Mouse (Mus musculus) common myeloid progenitor, adult 5-6 weeks (primary cell): ENCODE measurements around the gene Fance. TPM values are rescaled to one million over a fixed set of nuclear protein-coding genes. Genes with fewer than 3 reads are reported as not detected.
"Not testable (repeated sequence)": the region's sequence is repeated elsewhere in the genome, so short reads cannot be mapped to it uniquely, and the experiment has no call there.

Source experiments
- ATAC-seq: replicated peaks from 2 replicates; pipeline ENCODE4 v1.8.0; 2016; ENCODE audit warnings: low read depth, mild to moderate bottlenecking, moderate TSS enrichment, inconsistent platforms; ENCODE audit not compliant: poor library complexity, severe bottlenecking
- total RNA-seq: library from RNA; stranded (forward); fragments of 200-1000, 187-1606 nt; gene quantifications from 2 replicates; pipeline ENCODE4 v1.2.3, GENCODE M21; 2017

The Fance gene
- total RNA-seq, 1 experiment from 2014 or later: 36.0 TPM

DNA sequence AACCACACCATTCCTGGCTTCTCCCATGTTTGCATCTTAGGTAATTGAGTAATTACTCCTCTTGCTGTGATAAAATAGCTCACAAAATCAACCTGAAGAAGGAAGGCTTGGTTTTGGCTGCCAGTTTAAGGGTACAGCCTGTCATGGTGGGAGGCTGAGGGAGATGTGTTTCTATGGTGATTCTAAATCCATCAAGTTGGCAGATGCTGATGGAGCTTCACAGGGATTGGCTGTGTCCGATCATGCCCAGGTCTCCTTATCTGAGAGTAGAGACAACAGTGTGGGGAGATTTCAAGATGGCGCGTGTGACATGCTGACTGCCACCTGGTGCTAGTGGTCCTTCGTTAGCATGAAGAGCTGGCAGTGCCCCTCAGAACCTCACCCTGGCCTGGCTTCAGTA lies 8.4 kb downstream of the Fance start:
- no peak for ATAC-seq

DNA sequence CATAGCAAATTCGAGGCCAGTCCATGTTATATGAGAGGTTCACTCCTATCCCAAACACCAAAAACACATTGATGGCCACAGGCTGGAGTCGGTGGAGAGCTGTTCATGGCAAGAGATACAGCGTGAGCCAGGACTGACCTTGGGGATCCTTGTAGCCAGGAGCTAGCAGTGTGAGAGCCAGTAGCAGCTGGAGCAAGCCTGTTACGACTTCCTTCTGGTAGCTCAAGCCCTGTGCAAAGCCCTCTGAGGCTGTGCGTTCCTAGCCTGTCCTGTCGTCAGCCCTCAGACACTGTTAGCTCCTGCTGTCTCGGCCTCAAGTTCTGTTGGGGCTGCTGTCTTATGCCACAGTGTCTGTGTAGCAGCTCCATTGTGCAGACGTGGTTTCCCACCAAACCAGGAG lies 10.5 kb downstream of the Fance start:
- no peak for ATAC-seq

DNA sequence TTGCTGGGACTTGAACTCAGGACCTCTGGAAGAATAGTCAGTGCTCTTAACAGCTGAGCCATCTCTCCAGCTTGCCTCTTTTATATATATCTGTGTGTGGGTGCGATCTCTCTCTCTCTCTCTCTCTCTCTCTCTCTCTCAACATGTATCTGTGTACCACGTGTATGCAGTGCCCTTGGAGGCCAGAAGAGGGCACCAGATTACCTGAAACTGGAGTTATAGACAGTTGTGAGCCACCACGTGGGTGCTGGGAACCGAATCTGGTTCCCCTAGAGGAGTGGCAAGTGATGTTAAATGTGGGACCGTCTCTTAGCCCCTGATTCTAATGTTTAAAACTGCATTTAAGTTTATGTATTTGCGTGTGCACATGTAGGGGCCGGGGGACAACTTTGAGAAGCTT lies 11.1 kb downstream of the Fance start:
- not testable (repeated sequence) for ATAC-seq

DNA sequence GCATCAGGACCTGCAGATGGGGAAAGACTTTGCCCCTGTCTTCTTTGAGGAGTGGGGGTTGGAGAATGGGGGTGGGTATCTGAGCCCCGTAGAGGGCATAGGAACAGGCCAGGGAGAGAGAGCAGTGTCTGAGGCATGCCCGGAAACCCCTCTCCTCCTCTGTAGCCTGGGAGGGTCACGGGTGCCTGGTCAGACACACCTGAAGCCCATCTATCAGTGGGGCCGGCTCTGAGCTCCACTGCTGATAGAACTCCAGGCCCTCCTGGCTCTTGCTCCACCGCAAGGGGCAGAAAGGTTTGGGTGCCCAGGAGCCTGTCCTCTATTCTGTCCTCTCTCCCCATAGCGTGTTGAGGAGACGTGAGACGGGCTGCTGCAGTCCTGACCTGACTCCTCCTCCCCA lies 12.4 kb downstream of the Fance start:
- no peak for ATAC-seq

DNA sequence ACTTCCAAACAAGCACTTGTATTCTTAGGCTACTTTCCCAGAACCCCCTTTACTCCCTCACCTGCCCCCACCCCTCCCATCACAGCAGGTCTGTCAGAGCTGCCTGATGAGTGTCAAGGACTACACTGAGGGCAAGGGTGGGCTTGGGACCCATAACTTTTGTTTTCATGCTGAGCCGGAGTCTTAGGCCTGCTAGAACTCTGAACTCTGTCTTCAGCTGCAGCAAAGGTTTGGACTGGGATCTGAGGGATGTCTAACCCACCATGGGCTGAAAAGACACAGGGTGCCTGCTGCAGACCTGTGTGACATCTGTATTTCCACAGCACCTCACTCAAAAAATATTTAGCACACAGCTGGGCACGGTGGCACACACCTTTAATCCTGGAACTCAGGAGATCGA lies 13.6 kb downstream of the Fance start:
- no peak for ATAC-seq

DNA sequence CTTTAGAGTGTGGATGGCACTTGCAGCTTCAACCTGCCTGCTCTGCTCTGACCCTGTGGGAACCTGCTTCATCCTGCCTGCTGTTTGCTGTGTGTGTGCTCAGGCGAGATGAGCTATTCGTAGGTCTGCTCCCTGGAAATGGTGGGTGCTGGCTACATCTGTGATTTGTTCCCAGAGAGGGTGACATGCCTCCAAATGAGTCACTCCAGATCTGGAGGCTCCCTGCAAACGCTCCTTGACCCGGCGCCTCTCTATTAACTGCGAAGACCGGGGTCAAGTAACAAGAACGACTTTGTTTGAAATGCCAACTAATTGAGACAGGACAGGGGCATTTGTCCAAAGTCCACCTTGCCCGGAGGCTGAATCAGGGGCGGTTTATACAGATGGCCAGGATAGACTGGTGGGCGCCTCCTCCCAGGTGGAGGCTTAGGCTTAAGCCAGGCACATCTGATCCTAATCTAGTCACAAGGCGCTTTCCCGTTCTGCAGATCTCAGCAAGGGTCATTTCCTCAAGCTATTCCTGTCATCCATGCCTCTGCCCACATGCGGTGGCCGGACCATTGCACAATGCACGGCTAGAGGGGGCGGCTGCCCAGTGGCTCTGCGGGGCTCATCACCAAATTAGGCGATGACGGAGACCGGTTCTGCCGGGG lies 14.5 kb downstream of the Fance start:
- ATAC-seq: peak; percentile 30

DNA sequence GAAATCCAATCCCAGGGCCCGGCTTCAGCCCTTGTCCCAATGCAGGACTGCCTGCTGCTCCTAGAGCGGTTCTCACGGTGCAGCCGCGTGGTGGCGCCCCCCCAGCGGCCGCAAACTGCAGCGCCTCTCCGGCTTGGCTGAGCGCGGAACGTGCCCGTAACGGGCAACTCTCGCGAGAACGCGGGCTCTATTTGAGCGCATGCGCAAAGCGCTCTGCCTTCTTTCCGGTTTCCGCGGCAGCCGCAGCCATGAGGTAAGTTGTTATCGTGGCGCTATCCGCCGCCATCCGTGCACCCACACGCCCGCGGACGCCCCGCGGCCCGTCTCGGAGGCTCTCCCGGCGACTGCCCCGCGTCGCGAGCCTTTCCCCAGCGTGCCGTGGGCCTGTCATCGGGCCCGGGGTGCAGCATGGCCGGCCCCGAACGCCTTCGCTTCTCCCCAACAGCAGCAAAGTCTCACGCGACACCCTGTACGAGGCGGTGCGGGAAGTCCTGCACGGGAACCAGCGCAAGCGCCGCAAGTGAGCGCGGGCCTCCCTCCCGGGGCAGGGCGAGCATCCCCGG lies 15.1 kb downstream of the Fance start, which contains the start of gene Rpl10a:
Rpl10a (plus strand) TSS at position 106 of the 563 bp plus-strand sequence.
- ATAC-seq: peak; percentile 85

DNA sequence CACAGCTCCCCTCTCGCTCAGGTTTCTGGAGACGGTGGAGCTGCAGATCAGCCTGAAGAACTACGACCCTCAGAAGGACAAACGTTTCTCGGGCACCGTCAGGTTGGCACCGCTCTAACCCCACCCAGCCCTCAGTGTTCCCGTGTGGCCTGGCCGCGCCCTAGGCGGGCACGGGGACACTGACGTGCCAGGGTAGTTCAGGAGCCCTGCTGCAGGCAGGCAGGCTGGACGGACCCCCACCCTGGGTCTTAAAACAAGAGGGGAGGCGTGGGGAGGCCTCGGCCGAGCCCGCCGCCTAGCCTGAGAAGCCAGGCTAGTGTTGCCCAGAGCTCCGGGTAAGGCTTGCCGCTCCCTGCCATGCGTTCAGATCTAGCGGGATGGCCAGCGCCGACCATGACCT lies 15.6 kb downstream of the Fance start:
- ATAC-seq: no peak

DNA sequence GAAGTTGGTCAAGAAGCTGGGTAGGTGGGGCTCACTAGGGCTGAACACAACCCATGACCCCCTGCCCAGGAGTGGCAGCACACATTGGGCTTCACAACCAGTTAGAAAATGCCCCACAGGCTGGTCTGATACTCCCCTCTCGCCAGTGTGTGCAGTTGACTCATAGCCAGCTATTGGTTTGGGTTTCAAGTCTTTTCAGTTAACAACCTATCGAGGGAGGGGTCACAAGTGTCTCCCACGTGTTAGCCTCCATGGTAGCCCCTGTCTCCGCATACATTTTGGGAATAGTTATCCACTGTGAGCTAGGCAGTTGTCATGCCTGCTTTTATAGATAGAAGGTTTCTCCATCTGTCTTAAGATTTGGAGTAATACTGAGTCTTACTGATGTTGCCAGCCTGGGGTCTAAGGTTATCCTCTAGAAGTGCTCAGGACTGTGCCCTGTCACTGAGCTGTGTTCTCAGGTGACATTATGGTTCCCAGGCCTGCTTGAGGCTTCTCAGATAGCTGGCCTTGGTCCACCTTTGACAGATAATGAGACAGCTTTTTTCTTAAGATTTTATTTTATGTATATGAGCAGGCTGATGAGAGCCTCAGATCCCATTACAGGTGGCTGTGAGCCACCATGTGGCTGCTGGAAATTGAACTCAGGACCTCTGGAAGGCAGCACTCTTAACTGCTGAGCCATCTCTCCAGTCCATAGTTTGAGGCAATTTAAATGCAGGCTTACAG lies 16.3 kb downstream of the Fance start:
- no peak for ATAC-seq

DNA sequence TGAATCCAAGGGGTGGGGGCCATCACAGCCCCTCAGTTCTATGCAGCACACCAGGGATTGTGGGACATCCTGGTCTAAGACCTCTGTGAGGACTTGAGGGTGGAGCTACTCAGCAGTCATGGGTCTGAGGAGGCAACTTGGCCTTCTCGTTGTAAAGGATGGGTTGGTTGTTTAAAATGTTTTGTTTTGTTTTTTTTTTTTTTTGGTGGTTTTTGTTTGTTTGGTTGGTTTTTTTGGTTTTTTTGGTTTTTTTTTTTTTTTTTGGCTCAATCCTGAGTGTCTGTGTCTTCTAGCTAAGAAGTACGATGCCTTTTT lies 16.9 kb downstream of the Fance start:
- ATAC-seq: no peak

DNA sequence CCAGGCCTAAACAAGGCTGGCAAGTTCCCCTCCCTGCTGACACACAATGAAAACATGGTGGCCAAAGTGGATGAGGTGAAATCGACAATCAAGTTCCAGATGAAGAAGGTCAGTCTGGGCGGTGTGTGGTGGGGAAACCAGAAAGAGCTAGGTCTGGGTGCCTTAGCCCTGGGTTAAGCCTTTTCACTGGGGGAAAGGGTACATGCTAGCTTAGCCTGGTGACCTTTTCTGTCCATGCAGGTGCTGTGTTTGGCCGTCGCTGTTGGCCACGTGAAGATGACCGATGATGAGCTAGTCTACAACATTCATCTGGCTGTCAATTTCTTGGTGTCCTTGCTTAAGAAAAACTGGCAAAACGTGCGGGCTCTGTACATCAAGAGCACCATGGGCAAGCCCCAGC lies 17.3 kb downstream of the Fance start:
- not testable (repeated sequence) for ATAC-seq

DNA sequence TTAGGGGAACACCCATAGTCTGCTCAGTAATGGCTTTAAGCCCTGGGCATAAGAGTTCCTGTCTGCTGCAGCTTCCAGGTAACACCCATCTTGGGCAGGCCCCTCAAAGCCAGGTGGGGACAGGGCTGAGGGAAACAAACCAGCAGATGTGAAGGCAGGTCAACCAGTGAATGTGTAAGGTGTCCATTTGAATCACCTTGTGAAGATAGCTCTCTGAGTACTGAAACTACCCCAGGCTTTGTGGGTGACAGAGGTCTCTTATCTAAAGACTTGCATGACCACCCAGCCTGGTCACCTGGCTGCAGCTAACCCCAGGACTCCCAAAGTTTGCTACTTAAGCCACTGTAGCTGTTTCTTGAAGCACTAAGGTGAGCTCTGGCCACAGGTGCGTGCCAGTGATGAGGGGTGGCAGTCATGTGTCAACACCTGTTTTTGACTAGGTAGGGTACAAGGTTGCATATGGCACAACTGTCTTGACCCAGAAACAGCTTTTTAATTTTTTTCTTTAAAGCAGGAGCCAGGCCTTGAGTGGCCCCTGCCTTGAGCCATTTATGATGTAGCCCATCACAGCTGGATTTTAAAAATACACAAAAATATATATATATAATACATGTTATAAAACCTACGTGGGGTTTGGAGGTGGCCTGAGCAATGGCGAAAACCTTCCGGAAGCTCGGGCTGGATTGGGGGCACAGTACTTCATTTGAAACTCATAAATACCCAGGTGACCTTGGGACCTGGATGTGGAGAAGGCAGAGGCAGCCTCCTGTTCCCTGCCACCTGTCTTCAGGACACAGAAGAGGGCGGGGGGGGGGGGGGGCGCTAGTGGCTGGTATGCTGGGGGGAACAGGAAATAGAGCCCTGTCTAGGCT lies 18.2 kb downstream of the Fance start:
- ATAC-seq: no peak

DNA sequence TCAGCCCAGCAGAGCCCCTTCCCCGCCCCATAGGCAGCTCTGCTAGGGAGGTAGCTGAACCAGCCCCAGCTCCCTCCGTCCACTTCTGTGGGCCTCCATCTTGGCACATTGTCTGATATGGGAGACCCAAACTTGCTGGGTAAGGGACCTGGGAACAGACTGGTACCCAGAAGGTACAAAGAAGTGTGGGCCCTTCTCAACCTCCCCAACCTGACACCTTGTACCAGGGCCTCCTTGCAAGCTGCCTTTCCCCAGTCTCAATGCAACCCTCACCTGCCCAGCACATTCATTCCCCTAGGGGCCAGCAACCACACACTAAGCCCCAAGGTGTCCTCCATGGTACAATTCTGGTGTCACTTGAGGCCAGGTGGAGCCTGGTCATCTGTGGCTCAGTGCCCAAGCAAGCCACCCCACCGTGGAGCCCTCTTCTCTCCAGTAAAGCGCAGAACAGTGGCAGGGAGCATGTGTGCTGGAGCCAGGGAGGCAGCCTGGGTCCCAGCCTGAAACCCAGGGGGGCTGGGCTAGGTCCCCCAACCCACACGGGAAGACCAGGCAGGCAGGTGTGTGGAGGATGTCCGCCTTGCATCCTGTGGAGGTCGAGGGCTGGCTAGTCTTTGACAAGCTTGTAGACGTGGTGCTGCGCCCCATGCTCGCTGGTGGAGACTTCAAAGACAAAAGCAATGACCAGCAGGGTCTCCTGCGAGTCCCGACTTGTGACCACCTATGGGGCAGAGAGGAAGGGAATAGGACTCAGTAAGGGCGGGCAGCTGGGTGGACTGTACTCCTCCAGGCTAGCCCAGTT lies 19.0 kb downstream of the Fance start:
- no peak for ATAC-seq

DNA sequence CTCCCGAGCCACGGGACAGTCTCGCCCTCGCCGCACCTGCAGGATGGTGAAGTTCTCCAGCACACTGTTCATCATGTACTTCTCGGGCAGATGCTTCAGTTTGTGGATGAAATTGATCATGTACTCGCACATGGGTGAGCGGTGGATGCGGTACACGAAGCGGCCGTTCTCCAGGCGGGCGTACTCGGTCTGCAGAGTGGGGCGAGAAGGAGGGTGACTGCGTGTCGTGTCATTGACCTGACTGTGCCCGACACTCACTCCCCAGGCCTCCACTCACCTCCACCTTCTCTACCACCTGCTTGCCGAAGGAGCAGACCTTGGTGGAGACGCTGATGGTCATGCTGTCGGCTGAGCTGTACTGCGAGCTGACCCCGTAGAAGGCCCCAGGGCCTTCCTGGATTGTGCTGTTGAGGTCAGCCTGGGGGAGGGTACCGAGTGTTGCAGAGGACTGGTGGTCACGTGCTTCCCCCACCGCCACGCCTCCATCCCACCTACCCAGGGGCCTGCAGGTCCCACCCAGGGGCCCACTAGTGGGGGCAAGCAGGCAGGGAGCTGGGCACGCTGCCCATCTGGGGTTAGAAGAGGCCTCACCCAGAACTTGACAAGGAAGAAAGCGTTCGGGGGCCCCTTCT lies 19.7 kb downstream of the Fance start:
- ATAC-seq: 0 out of 2 replicates have a peak, but pooled peaks have one; percentile 9

DNA sequence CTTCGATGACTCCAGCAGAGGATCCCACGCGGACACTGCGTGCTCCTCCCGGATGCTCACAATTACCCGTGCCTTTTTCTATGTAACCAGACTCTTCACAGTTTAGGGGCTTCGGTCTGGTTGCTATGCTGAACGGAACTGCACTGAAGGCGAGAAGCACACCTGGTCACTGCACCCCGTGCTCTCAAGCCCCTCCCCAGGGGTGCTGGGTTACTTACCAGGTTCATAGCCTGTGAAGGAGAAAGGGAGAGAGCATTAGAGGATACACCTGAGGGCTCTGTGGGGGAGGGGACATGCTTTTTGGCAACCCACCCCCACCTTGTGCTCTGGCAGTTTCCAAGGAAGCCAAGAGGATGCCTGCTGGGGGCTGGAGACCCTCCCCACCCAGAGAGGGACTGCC lies 21.9 kb downstream of the Fance start:
- ATAC-seq: no peak

DNA sequence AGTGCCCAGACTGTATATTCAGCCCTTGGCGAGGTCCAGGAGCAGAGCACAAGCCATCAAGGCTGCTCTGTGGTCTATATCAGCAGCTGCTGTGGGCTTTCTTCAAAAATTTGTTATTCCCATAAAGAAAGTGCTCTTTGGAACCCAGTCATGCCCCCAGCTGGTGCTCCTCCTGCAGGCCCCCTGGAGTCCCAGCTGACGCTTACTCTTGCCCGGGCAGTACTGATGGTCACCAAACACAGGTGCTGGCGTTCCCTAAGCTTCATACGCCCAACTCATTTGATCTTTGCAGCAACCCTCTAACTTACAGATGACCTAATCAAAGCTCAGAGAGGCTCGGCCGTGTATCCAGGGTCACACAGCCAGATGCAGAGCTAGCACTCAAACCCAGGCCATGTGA lies 24.2 kb downstream of the Fance start:
- no peak for ATAC-seq

DNA sequence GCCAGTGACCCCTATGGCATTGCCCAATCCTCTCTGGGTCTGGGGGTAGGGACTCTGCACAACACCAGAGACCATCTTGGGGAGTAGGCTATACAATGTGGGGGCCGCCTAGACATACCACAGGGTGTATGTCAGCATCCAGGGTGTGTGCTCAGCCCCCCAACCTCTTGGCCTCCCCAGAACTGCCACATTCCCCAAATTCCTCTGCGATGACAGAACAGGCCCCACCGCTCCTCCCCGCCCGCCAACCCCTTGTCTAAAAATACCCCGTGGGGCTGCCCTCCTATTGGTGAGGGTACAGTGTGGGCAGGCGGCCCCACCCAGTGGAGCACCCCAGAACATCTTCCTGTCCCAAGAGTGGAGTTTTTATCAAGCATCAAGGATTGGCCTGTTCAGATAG lies 27.3 kb downstream of the Fance start:
- no peak for ATAC-seq

DNA sequence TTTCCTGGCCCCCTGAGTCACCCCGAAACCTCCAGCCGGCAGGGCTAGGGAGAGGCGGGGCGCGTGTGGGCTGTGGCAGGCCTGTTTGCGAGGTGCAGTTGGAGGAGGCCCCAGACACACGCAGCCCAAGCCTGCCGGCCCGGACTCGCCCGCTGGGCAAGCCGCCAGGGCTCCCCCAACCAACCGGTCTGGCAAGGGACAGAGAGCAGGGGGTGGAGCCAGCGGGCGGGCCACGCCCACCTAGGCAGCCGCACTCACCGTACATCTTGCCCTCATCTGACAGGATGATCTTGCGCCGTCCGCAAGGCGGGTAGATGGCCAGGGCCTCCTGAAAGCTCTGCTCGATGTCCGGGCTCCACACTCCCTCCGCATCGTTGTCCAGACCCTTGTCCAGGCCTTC lies 27.8 kb downstream of the Fance start:
- ATAC-seq: peak; percentile 73

DNA sequence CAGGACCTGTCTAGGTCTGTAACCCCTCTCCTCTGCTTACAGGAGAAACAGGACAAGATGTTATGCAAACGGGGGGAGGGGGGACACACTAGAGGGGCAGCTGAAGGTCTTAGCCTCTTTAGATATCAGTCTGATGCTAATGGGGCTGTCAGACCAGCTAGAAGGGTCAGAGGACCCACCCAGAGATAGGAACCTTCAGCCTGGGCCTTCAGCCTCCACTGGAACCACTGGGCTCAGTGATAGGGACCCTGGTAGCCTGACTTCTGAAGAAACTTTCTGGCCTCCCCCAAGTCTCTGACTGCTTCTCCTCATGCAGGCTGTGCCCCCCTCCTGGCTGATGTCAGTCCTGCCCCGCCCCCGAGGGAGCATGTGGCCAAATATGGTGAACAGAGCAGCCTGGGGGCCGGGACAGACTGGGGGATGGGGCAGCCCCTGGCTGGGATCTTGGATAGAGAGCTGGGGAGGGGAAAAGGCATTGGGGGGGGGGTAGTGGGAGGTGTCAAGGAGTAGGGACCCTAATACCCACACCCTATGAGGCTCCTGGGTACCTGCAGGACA lies 30.8 kb downstream of the Fance start:
- no peak for ATAC-seq
